Mouse (Mus musculus): Measurements from ENCODE around the gene Dmrtb1. TPM values are rescaled to one million over a fixed set of nuclear protein-coding genes. Genes with fewer than 3 reads are reported as not detected.

The Dmrtb1 gene
- total and polyA plus RNA-seq, 3 experiments = not detected

DNA sequence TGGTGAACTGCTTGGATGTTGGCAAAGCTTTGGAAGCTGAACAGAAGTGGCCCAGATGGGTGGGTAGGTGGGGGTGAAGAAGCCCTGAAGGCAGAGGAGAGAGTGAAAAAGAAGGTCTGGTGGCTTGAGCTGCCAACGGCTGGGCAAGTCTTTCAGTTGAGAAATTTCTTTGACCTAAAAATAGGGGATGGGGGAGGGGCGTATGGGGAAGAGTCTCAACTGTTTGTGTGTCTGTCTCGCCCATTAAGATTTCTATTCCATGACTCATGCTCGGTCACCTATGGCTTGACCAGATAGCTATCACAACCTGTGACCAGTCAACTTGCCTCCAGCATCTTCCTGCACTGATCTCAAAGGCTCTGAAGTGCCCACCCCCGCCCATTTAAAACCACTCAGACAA, 35.1 kb upstream of the Dmrtb1 start:
- no peaks in the 10 kb centered on the region for H3K79me2 ChIP-seq (replicated peaks; ENCODE audit: control insufficient read depth, extremely low read depth, insufficient read depth, poor library complexity, severe bottlenecking)
- H3K27ac ChIP-seq (ENCODE audit: insufficient read depth, low read depth) = no peak overlapping the region
- peaks cover 2% of the 10 kb centered on the region for H3K9me3 ChIP-seq (replicated peaks; ENCODE audit: low read length)
- dilution Hi-C loops (cut with MboI; ENCODE audit: extremely low pct_ligation_motif_present, extremely low pct_unique_long_range_greater_than_20kb, low sequenced_read_pairs) (no loop called here), in situ Hi-C loops (cut with MboI; ENCODE audit: low pct_ligation_motif_present, low pct_unique_long_range_greater_than_20kb, low sequenced_read_pairs) (no loop called here)
- peak overlapping the region in 1 of 3 experiments; percentile 56 for H3K4me3 ChIP-seq (replicated peaks in 1 of 3; ENCODE audit: low read depth in 2 of 3, low read length in 2 of 3, poor library complexity in 1 of 3)
- H3K36me3 ChIP-seq (replicated peaks in 1 of 2; ENCODE audit: control insufficient read depth in 1 of 2, insufficient read depth in 1 of 2, low read length in 1 of 2) = no peaks in the 10 kb centered on the region
- TF ChIP-seq MEF2A (IDR thresholded peaks at IDR 0.05; ENCODE audit: borderline replicate concordance, low read depth, low read length) (0 out of 2 replicates have a peak, but pooled peaks have one; percentile 19), E2F4 (IDR thresholded peaks at IDR 0.05; ENCODE audit: insufficient replicate concordance, low read depth, low read length) (no peak)
- peaks cover 16 to 45% of the 10 kb centered on the region in 2 experiments for H3K4me1 ChIP-seq (ENCODE audit: control insufficient read depth in 1 of 2, insufficient read depth in 2 of 2)
- no peaks in the 10 kb centered on the region for H3K27me3 ChIP-seq (replicated peaks)
- peak overlapping the region; percentile 94 for H3K4me2 ChIP-seq (ENCODE audit: insufficient read depth, low read depth, poor library complexity, severe bottlenecking)
- no peak for DNase-seq (ENCODE audit: extremely low read depth)
- no peak overlapping the region for H3K9ac ChIP-seq (ENCODE audit: insufficient read depth, low read depth)

DNA sequence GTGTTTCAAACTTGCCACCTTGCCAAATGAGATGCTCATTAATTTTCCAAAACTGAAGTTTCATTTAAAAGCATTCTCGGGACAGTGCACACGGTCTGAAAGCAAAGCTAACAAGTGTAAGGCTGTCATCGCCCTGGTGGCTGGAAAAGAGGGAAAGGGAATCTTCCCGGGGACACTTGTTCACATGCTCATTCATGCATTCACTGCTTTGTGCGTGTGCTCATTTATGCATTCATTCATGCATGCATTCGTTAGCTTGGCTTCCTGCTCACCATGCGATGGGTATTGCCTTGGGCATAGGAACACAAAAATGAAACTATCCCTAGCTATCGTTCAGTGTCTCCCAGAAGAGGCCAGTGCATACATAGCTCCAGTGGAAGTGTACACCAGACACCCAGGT, 34.7 kb upstream of the Dmrtb1 start:
- H3K79me2 ChIP-seq (replicated peaks; ENCODE audit: control insufficient read depth, extremely low read depth, insufficient read depth, poor library complexity, severe bottlenecking) = no peaks in the 10 kb centered on the region
- in situ Hi-C loops (cut with MboI; ENCODE audit: low pct_ligation_motif_present, low pct_unique_long_range_greater_than_20kb, low sequenced_read_pairs) = no loop called here
- no peak for DNase-seq (ENCODE audit: extremely low read depth)
- H3K36me3 ChIP-seq (replicated peaks in 1 of 2; ENCODE audit: control insufficient read depth in 1 of 2, insufficient read depth in 1 of 2, low read length in 1 of 2) = no peaks in the 10 kb centered on the region
- peak overlapping the region in 1 of 3 experiments; percentile 56 for H3K4me3 ChIP-seq (replicated peaks in 1 of 3; ENCODE audit: low read depth in 2 of 3, low read length in 2 of 3, poor library complexity in 1 of 3)
- no peaks in the 10 kb centered on the region for H3K27me3 ChIP-seq (replicated peaks)
- H3K4me1 ChIP-seq (ENCODE audit: control insufficient read depth in 1 of 2, insufficient read depth in 2 of 2) = peaks cover 16 to 45% of the 10 kb centered on the region in 2 experiments
- dilution Hi-C loops (cut with MboI; ENCODE audit: extremely low pct_ligation_motif_present, extremely low pct_unique_long_range_greater_than_20kb, low sequenced_read_pairs) = no loop called here
- TF ChIP-seq MYC (IDR thresholded peaks at IDR 0.05; ENCODE audit: low read depth, low read length) (no peak), USF2 (conservative IDR thresholded peaks at IDR 0.05; ENCODE audit: low read depth, low read length) (no peak), CHD1 (IDR thresholded peaks at IDR 0.05; ENCODE audit: low read depth, low read length) (no peak), JUN (IDR thresholded peaks at IDR 0.05; ENCODE audit: insufficient read depth, low read depth, low read length) (no peak), EP300 (IDR thresholded peaks at IDR 0.05; ENCODE audit: low read length) (no peak), IRF4 (IDR thresholded peaks at IDR 0.05; ENCODE audit: low read depth, low read length) (no peak), MEF2A (IDR thresholded peaks at IDR 0.05; ENCODE audit: borderline replicate concordance, low read depth, low read length) (no peak), ELF1 (IDR thresholded peaks at IDR 0.05; ENCODE audit: low read depth, low read length) (no peak), ETS1 (conservative IDR thresholded peaks at IDR 0.05; ENCODE audit: low read depth, low read length) (no peak), MAFK (IDR thresholded peaks at IDR 0.05; ENCODE audit: insufficient replicate concordance, low read length) (no peak), MAZ (IDR thresholded peaks at IDR 0.05; ENCODE audit: low read depth, low read length) (no peak), RCOR1 (conservative IDR thresholded peaks at IDR 0.05; ENCODE audit: low read depth, low read length) (no peak), GABPA (IDR thresholded peaks at IDR 0.05; ENCODE audit: insufficient replicate concordance, low read depth, low read length) (no peak), NELFE (IDR thresholded peaks at IDR 0.05; ENCODE audit: low read depth, low read length) (no peak), CHD2 (IDR thresholded peaks at IDR 0.05; ENCODE audit: low read length) (no peak), USF1 (IDR thresholded peaks at IDR 0.05; ENCODE audit: low read depth, low read length) (no peak), POLR2AphosphoS2 (IDR thresholded peaks at IDR 0.05; ENCODE audit: low read depth, low read length) (no peak), E2F4 (IDR thresholded peaks at IDR 0.05; ENCODE audit: insufficient replicate concordance, low read depth, low read length) (no peak)
- peak overlapping the region; percentile 94 for H3K4me2 ChIP-seq (ENCODE audit: insufficient read depth, low read depth, poor library complexity, severe bottlenecking)
- H3K9me3 ChIP-seq (replicated peaks; ENCODE audit: low read length) = peaks cover 2% of the 10 kb centered on the region
- H3K27ac ChIP-seq (ENCODE audit: insufficient read depth, low read depth) = no peak overlapping the region
- no peak overlapping the region for H3K9ac ChIP-seq (ENCODE audit: insufficient read depth, low read depth)
